Mouse (Mus musculus): ENCODE data around the gene St6galnac3.

GRCm38 (mm10) chr3:153348797-153349465 is 376.0 kb downstream of the St6galnac3 start:
- TF ChIP-seq CTCF (IDR thresholded peaks at IDR 0.05; ENCODE audit: borderline replicate concordance, insufficient read depth, low read length) (no peak), POLR2A (IDR thresholded peaks at IDR 0.05; ENCODE audit: low read depth, low read length) (no peak)

Measured in embryonic fibroblast, embryonic 13.5 days (primary cell).